Mouse (Mus musculus) CH12.LX (cell line): ENCODE measurements around the gene Slc30a9.

Experiments used
- ETS1 ChIP-seq: conservative IDR thresholded peaks from 2 replicates; pipeline ENCODE4 v1.6.1; 2012; ENCODE audit warnings: low read depth, mild to moderate bottlenecking, inconsistent platforms, low read length, improper control_type of control experiment, moderate library complexity
- POLR2A ChIP-seq: IDR thresholded peaks from 2 replicates; pipeline ENCODE4 v1.6.1; 2011; ENCODE audit warnings: low read depth, mild to moderate bottlenecking, improper control_type of control experiment, low read length
- POLR2AphosphoS2 ChIP-seq: IDR thresholded peaks from 2 replicates; pipeline ENCODE4 v1.6.1; 2011; ENCODE audit warnings: low read depth, low read length, improper control_type of control experiment
- TBP ChIP-seq: conservative IDR thresholded peaks from 2 replicates; pipeline ENCODE4 v1.6.1; 2011; ENCODE audit warnings: low read depth, low read length, improper control_type of control experiment
- USF2 ChIP-seq: conservative IDR thresholded peaks from 2 replicates; pipeline ENCODE4 v1.6.1; 2011; ENCODE audit warnings: low read depth, low read length, improper control_type of control experiment
- ZC3H11A ChIP-seq: IDR thresholded peaks from 2 replicates; pipeline ENCODE4 v1.6.1; 2012; ENCODE audit warnings: low read depth, mild to moderate bottlenecking, inconsistent platforms, low read length, improper control_type of control experiment

GRCm38 (mm10) chr5:67297026-67297813, 9.5 kb upstream of the Slc30a9 start:
- TF ChIP-seq ETS1 (no peak), USF2 (no peak), TBP (no peak), ZC3H11A (no peak), POLR2A (no peak), POLR2AphosphoS2 (no peak)
